Mouse (Mus musculus): ENCODE results near the gene Pde8a.

The Pde8a gene

GRCm38 (mm10) chr7:81286456-81286855, 73.1 kb downstream of the Pde8a start:
- peak in 1 of 2 experiments; percentile 22 for DNase-seq

GRCm38 (mm10) chr7:81286946-81287345, 73.5 kb downstream of the Pde8a start:
- peak in 1 of 2 experiments; percentile 8 for DNase-seq

- no peak for DNase-seq
Observed at GRCm38 (mm10) chr7:81295169-81295568, 81.8 kb downstream of the Pde8a start.

GRCm38 (mm10) chr7:81298206-81298605, 84.8 kb downstream of the Pde8a start:
- no peak for DNase-seq

- no peak for DNase-seq
Observed at GRCm38 (mm10) chr7:81301323-81301722, 87.9 kb downstream of the Pde8a start.

GRCm38 (mm10) chr7:81303682-81304081, 90.3 kb downstream of the Pde8a start:
- no peak for DNase-seq

GRCm38 (mm10) chr7:81304100-81304499, 90.7 kb downstream of the Pde8a start:
- no peak for DNase-seq

GRCm38 (mm10) chr7:81304675-81305074, 91.3 kb downstream of the Pde8a start:
- no peak for DNase-seq

GRCm38 (mm10) chr7:81307735-81308134, 94.3 kb downstream of the Pde8a start:
- peak; percentile 60 to 68 for DNase-seq

GRCm38 (mm10) chr7:81309247-81309646, 95.9 kb downstream of the Pde8a start:
- DNase-seq = no peak

GRCm38 (mm10) chr7:81311130-81311529, 97.7 kb downstream of the Pde8a start:
- DNase-seq = no peak

GRCm38 (mm10) chr7:81311581-81311980, 98.2 kb downstream of the Pde8a start:
- DNase-seq = no peak

- peak in 1 of 2 experiments; percentile 22 for DNase-seq
Observed at GRCm38 (mm10) chr7:81315583-81315982, 102.2 kb downstream of the Pde8a start.

GRCm38 (mm10) chr7:81319749-81320148, 106.4 kb downstream of the Pde8a start:
- DNase-seq = no peak

GRCm38 (mm10) chr7:81321776-81322175, 108.4 kb downstream of the Pde8a start:
- no peak for DNase-seq

- no peak for DNase-seq
Observed at GRCm38 (mm10) chr7:81326043-81326442, 112.6 kb downstream of the Pde8a start.

GRCm38 (mm10) chr7:81326859-81327258, 113.5 kb downstream of the Pde8a start:
- no peak for DNase-seq

- DNase-seq = no peak
Observed at GRCm38 (mm10) chr7:81327661-81328060, 114.3 kb downstream of the Pde8a start.

GRCm38 (mm10) chr7:81330767-81331166, 117.4 kb downstream of the Pde8a start:
- no peak for DNase-seq

- DNase-seq = no peak
Observed at GRCm38 (mm10) chr7:81331851-81332250, 118.5 kb downstream of the Pde8a start.

- DNase-seq = no peak
Observed at GRCm38 (mm10) chr7:81335705-81336431, 122.5 kb downstream of the Pde8a start.

- DNase-seq = peak; percentile 71 to 74
Observed at GRCm38 (mm10) chr7:81336432-81336786, 123.0 kb downstream of the Pde8a start.

GRCm38 (mm10) chr7:81337785-81338521, 124.6 kb downstream of the Pde8a start:
- no peak for DNase-seq

GRCm38 (mm10) chr7:81338522-81338873, 125.1 kb downstream of the Pde8a start:
- DNase-seq = no peak
